Mouse (Mus musculus) neural tube, embryonic 14.5 days (tissue): ENCODE data around the gene 1700001K19Rik. TPM values are rescaled to one million over a fixed set of nuclear protein-coding genes. Genes with fewer than 3 reads are reported as not detected.

Experiments used
- ATAC-seq: fragments of 200-750 bp; cut with Nextera tagmentation; 2 replicates; pipeline ENCODE4 v1.8.0; 2017; ENCODE audit warnings: low read depth, mild to moderate bottlenecking, moderate TSS enrichment, moderate library complexity
- H3K27ac ChIP-seq: fragments of 300-500 bp; sonication (generic); 2 replicates; pipeline ENCODE4 v1.5.1; 2014; ENCODE audit warnings: low read depth, mild to moderate bottlenecking, control low read depth, low read length, moderate library complexity, mixed read lengths
- H3K27me3 ChIP-seq: fragments of 300-500 bp; sonication (generic); 2 replicates; pipeline ENCODE4 v1.6.1; 2014; ENCODE audit warnings: low read length; ENCODE audit not compliant: control insufficient read depth, insufficient read depth
- H3K36me3 ChIP-seq: fragments of 300-500 bp; sonication (generic); 2 replicates; pipeline ENCODE4 v1.6.1; 2014; ENCODE audit warnings: low read length, mixed read lengths; ENCODE audit not compliant: control insufficient read depth, insufficient read depth
- H3K4me1 ChIP-seq: fragments of 300-500 bp; sonication (generic); 2 replicates; pipeline ENCODE4 v1.6.1; 2014; ENCODE audit warnings: low read length; ENCODE audit not compliant: control insufficient read depth, insufficient read depth
- H3K4me2 ChIP-seq: fragments of 300-500 bp; sonication (generic); 2 replicates; pipeline ENCODE4 v1.6.1; 2014; ENCODE audit warnings: mild to moderate bottlenecking, low read depth, low read length, control low read depth
- H3K4me3 ChIP-seq: fragments of 300-500 bp; sonication (generic); 2 replicates; pipeline ENCODE4 v1.5.1; 2014; ENCODE audit warnings: low read depth, low read length, control low read depth, mixed read lengths
- H3K9ac ChIP-seq: fragments of 300-500 bp; sonication (generic); replicated peaks from 2 replicates; pipeline ENCODE4 v1.6.1; 2014; ENCODE audit warnings: low read depth, mild to moderate bottlenecking, control low read depth, low read length, mixed read lengths
- H3K9me3 ChIP-seq: fragments of 300-500 bp; sonication (generic); 2 replicates; pipeline ENCODE4 v1.6.1; 2016; ENCODE audit warnings: low read length; ENCODE audit not compliant: control insufficient read depth
- WGBS: fragments of 180-500 bp; shearing (Covaris S2); extraction: QIAGEN DNeasy Blood & Tissue Kit; methylation state at CpG from one replicate; pipeline ENCODE4 v1.1.7; 2014; 5-methylcytosine and 5-hydroxymethylcytosine counted together
- polyA plus RNA-seq: library from polyadenylated mRNA; unstranded; fragments of >200 nt; fragmentation: Nextera tagmentation; extraction: Ambion mirVana; gene quantifications from 2 replicates; pipeline ENCODE4 v1.2.1, GENCODE M21; 2014

The 1700001K19Rik gene
- polyA plus RNA-seq, 1 experiment from 2014 or later: 0.44 TPM

DNA sequence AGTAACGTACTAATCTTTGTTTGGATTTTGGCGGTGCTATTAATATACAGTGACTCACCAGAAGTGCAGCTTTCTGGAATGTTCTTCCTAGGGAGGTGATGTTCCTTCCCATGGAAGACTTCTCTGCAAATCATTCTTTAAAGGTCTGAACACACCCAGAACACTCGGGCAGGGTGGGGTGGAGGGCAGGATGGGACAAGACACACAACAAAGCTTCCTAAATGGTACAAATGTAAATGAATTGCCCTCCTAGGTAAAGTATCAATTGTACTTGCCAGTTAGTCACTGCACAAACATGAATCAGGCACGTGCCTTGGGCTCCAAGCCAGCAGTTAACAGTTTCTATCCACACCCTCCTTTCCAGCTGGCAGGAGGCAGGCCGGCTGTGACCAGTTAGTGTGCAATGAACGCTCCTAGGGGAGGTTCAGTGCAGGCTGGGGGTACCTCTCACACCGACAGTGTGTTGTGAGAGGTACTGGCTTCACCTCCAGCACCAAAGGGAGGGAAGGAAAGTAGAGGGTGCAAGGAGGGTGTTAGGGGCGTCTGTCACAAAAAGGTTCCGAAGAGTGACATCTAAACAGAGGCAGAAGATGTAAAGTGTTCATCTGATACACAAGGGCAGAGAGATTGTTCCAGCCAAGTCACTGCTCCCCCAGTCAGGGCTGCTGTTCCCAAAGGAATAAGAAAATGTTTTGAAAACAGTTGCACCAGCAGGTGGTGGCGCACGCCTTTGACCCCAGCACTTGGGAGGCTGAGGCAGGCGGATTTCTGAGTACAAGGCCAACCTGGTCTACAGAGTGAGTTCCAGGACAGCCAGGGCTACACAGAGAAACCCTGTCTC is 5.7 kb upstream of the 1700001K19Rik start:
- WGBS: 69% methylated on average over 12 of the region's 12 CpGs
- peaks cover 36% of the 10 kb centered on the region for H3K36me3 ChIP-seq

DNA sequence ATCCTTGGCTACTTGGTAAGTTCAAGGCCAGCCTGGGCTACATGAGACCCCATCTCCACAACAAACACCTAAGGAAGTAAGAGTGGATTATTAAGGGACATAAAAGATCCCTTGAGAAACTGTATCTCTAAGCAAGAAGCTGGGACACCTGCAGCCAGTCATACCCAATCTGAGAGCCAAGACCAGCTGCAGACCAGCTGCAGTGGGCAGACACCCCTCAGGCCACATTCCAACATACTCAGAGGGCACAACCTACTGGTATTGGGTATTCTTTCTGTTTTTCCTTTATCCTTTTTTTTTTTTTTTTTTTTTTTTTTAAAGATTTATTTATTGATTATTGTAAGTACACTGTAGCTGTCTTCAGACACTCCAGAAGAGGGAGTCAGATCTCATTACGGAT is 1.2 kb upstream of the 1700001K19Rik start:
- WGBS: no CpG with 5 or more reads among the region's 1 CpGs
- Histone ChIP-seq H3K4me2 (no peak overlapping the region), H3K4me1 (no peaks in the 10 kb centered on the region), H3K27ac (no peak overlapping the region), H3K36me3 (0 out of 2 replicates have a peak, but pooled peaks cover 2% of the 10 kb centered on the region), H3K4me3 (no peak overlapping the region), H3K27me3 (no peaks in the 10 kb centered on the region), H3K9ac (no peak overlapping the region), H3K9me3 (no peaks in the 10 kb centered on the region)
- ATAC-seq: no peak

More for the DNA sequence above, 5.7 kb upstream of the 1700001K19Rik start:
- H3K4me2 ChIP-seq: no peak overlapping the region
- H3K27ac ChIP-seq: no peak overlapping the region
- H3K9me3 ChIP-seq: no peaks in the 10 kb centered on the region
- no peaks in the 10 kb centered on the region for H3K4me1 ChIP-seq
- no peak overlapping the region for H3K4me3 ChIP-seq
- no peak overlapping the region for H3K9ac ChIP-seq
- no peaks in the 10 kb centered on the region for H3K27me3 ChIP-seq
- no peak for ATAC-seq

DNA sequence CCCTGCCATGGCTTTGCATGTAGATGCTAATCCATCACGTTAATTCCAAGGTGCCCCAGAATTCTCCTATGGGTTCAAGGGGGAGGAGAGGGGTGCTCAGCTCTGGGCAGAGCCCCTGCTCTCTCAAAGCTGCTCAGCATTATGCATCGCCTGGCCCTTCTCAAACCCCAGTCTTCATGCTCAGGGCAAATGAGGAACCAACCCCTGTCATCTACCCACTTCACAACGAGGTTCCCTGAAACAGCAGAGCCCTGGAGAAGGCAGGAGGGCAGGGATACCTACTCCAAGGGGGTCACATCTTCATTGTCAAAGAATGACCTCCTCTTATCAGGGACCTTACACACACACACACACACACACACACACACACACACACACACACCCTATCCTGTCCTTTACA is 541 bp downstream of the 1700001K19Rik start:
- WGBS: 64% methylated on average over 3 of the region's 3 CpGs

DNA sequence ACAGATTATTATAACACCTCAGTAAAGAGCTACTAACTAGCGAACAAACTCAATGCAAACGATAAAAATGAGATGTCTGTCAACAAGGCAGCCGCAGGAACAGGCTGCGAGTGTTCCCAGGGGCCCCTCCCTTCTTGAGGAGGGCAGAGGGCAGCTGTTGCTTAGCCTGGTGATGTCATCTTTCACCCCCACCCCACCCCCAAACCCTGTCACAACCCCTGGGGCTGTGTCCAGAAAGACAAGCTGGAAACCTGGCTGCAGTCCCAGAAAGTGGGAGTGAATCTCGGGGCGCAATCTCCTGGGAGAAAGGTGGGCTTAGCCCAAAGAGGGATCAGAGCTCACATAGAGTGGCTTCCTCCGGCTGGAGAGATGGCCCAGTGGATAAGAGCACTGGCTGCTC is 1.2 kb downstream of the 1700001K19Rik start:
- Histone ChIP-seq H3K36me3 (no peaks in the 10 kb centered on the region), H3K4me3 (no peak overlapping the region), H3K4me1 (no peaks in the 10 kb centered on the region), H3K4me2 (no peak overlapping the region), H3K27ac (no peak overlapping the region), H3K27me3 (no peaks in the 10 kb centered on the region), H3K9ac (no peak overlapping the region), H3K9me3 (no peaks in the 10 kb centered on the region)
- 62% methylated on average over 7 of the region's 7 CpGs for WGBS
- no peak for ATAC-seq

More for the DNA sequence above, 541 bp downstream of the 1700001K19Rik start:
- Histone ChIP-seq H3K9me3 (no peaks in the 10 kb centered on the region), H3K4me3 (no peak overlapping the region), H3K4me2 (no peak overlapping the region), H3K27me3 (no peaks in the 10 kb centered on the region), H3K9ac (no peak overlapping the region), H3K27ac (no peak overlapping the region), H3K4me1 (no peaks in the 10 kb centered on the region), H3K36me3 (no peaks in the 10 kb centered on the region)
- ATAC-seq: no peak

DNA sequence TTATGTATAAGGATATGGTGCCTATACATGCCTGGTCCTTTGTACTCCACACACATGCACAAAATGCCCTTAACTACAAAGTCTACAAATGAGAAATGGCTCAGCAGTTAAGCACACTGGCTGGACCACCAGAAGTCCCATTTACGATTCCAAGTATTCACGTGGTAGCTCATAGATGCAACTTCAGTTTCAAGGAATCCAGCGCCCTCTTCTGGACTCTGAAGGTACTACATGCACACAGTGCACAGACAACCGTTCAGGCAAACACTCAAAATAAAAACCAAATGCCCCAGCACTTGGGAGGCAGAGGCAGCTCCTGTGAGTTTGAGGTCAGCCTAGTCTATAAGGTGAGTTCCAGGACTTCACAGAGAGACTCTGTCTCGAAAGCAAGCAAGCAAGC is 8.2 kb downstream of the 1700001K19Rik start:
- Histone ChIP-seq H3K27ac (no peak overlapping the region), H3K36me3 (no peaks in the 10 kb centered on the region), H3K4me2 (no peak overlapping the region), H3K4me1 (no peaks in the 10 kb centered on the region), H3K27me3 (no peaks in the 10 kb centered on the region), H3K9me3 (no peaks in the 10 kb centered on the region), H3K4me3 (no peak overlapping the region), H3K9ac (no peak overlapping the region)
- WGBS: 48% methylated on average over 5 of the region's 5 CpGs
- ATAC-seq: no peak

DNA sequence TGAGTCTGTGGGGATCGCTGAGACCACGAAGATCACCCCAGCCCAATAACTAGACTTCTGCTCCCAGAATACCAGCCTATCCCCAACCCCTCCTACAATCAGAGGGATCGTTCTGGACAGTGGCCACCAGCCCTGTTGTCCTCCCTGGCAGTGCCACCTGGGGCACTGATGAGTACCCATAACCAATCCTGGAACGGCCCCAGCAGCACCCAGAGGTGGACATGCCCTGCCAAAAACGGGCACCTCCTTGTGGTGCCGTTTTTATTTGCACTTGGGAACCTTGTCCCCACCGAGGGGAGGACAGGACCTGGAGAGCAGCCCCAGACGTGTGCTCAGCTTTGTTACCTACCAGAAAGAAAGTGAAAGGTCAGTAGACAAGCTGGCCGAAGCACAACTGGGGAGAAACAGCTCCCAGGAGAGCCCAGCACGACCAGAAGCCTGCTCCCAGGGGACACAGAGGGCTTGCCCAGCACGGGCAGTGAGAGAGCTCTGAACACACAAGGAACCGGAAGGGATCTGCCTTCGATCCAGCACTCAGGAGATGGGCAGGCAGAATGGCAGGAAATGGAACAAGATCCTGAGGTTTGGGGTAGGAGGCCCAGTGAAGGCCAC is 14.8 kb downstream of the 1700001K19Rik start:
- H3K27ac ChIP-seq: no peak overlapping the region
- no peak for ATAC-seq
- H3K27me3 ChIP-seq: no peaks in the 10 kb centered on the region
- H3K9ac ChIP-seq: no peak overlapping the region
- H3K4me2 ChIP-seq: no peak overlapping the region
- peaks cover 66% of the 10 kb centered on the region for H3K36me3 ChIP-seq
- H3K4me1 ChIP-seq: no peaks in the 10 kb centered on the region
- 89% methylated on average over 13 of the region's 13 CpGs for WGBS
- no peak overlapping the region for H3K4me3 ChIP-seq
- H3K9me3 ChIP-seq: no peaks in the 10 kb centered on the region

DNA sequence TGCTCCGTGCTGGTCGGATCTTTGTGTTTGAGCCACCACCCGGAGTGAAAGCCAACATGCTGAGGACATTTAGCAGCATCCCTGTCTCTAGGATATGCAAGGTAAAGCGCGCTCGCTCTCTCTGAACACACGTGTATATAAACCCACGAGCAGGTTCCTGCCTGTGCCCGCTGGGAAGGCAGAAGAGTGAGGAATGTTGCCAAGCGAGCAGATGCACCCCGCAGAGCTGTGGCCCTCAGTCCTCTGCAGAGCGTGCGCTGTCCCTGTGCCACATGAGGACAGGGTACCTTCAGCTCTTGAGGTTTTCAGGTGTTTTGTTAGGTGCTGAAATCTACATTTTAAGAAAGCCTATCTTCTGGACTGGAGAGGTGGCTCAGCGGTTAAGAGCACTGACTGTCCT is 20.7 kb downstream of the 1700001K19Rik start:
- Histone ChIP-seq H3K27ac (no peak overlapping the region), H3K4me1 (no peaks in the 10 kb centered on the region), H3K27me3 (no peaks in the 10 kb centered on the region), H3K9me3 (no peaks in the 10 kb centered on the region), H3K9ac (no peak overlapping the region), H3K36me3 (peaks cover 92% of the 10 kb centered on the region), H3K4me3 (no peak overlapping the region), H3K4me2 (no peak overlapping the region)
- WGBS: 96% methylated on average over 14 of the region's 14 CpGs
- ATAC-seq: no peak

DNA sequence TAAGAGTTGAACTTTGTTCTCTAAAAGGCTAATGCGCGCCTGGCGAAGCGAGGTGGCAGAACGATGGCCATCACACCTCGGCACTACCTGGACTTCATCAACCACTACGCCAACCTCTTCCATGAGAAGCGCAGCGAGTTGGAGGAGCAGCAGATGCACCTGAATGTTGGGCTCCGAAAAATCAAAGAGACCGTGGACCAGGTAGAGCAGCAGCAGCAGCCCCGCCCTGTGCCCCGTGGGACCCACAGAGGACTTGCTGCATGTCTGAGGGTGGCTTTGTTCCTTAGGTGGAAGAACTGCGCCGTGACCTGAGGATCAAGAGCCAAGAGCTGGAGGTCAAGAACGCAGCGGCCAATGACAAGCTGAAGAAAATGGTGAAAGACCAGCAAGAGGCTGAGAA is 31.0 kb downstream of the 1700001K19Rik start:
- no peak overlapping the region for H3K4me2 ChIP-seq
- H3K4me1 ChIP-seq: no peaks in the 10 kb centered on the region
- H3K9ac ChIP-seq: no peak overlapping the region
- H3K27me3 ChIP-seq: no peaks in the 10 kb centered on the region
- no peaks in the 10 kb centered on the region for H3K9me3 ChIP-seq
- ATAC-seq: no peak
- WGBS: 98% methylated on average over 17 of the region's 17 CpGs
- H3K36me3 ChIP-seq: peaks cover 93% of the 10 kb centered on the region
- H3K4me3 ChIP-seq: no peak overlapping the region
- no peak overlapping the region for H3K27ac ChIP-seq

DNA sequence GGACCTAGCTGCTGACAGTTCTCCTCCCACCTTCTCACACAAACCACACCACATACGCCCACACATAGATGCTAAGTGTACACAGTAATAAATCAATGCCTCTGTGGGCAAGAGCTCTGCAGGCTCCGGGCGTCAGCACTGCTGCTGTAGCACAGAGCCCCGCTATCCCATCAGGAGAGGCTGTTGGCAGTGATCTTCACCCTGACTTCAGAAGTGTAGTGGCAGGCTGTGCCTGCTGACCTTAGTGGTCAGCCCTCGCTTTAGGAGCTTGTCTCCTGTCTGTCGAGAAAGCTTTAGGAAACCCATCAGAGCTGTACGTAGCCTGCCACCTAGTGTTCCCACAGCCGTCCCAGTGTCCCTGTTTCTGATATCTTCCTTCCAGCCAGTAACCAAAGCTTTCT is 32.2 kb downstream of the 1700001K19Rik start:
- ATAC-seq: no peak
- Histone ChIP-seq H3K4me1 (no peaks in the 10 kb centered on the region), H3K36me3 (peaks cover 88% of the 10 kb centered on the region), H3K4me3 (no peak overlapping the region), H3K9ac (no peak overlapping the region), H3K27me3 (no peaks in the 10 kb centered on the region), H3K4me2 (no peak overlapping the region), H3K9me3 (no peaks in the 10 kb centered on the region), H3K27ac (no peak overlapping the region)
- WGBS: 82% methylated on average over 8 of the region's 8 CpGs
